Mouse (Mus musculus): Measurements from ENCODE around the gene Sctr. TPM values are rescaled to one million over a fixed set of nuclear protein-coding genes. Genes with fewer than 3 reads are reported as not detected.
A peak's percentile ranks its signal among the peaks of the same experiment; 100 is the strongest.

Gene Sctr
- total RNA-seq, 2 experiments from 2014 or later = not detected

GRCm38 (mm10) chr1:120062231-120062630, 55.5 kb downstream of the Sctr start:
- intact Hi-C loops (cut with DNase I) = no loop called here
- no peak for DNase-seq (ENCODE audit: low spot score)

- intact Hi-C loops (cut with DNase I) = no loop called here
- no peak for DNase-seq (ENCODE audit: low spot score)
Measured at GRCm38 (mm10) chr1:120064036-120064682, 57.5 kb downstream of the Sctr start.

DNA sequence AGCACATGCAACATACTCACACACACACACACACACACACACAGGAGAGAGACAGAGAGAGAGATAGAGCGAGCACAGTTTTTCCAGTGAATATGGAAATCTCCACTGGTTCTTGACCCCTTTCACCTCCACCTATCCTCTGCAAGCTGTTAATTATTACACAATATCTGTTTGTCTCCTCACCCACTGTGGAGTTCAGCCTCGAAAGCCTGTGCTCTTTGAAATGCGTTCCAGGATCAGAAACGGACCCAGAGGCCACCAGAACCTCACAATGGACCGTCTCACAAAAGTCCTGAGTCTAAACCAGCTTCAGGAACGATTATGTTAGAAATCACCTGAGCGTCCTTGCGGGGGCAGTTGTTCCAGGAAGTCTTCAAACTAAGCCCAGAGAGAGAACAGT, 59.5 kb downstream of the Sctr start:
- intact Hi-C loops (cut with DNase I) = no loop called here
- DNase-seq (ENCODE audit: low spot score) = no peak

DNA sequence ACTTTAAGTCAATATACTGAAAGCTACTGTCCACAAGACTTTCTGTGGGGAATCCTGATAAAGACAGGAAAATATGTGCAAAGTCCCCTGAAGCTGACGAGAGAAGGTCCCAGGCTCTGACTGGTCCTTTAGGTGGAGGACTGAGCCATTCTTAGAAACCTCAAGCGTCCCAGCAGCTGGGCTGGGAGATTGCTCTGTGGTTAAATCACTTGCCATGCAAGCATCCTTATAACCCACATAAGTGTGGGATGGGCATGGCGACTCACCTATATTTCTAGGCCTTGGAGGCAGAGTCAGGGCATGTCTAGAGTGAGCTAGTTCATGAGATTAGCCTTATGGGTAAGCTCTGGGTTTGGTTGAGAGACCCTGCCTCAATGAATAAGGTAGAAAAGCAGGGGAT, 59.9 kb downstream of the Sctr start:
- no peak for DNase-seq (ENCODE audit: low spot score)
- intact Hi-C loops (cut with DNase I) = no loop called here

DNA sequence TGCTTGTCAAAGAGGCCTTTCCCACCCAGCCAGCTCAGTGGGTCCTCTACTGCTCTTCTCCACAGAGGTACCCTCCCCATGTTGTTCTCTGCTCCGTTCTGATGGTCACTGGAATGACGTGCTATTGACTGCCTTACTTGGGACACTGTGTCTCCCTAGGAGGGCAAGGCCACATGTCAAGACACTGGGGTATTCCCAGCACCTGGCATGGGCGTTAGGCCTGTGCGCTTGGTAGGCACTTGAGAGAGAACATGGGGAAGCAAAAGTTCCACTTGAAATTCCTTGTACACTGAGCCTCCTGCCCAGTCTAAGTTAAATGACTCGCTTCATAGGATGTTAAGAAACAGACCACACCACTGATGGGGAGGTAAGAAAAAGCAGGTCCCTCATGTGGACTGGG, 62.4 kb downstream of the Sctr start:
- DNase-seq (ENCODE audit: low spot score) = no peak
- intact Hi-C loops (cut with DNase I) = no loop called here

GRCm38 (mm10) chr1:120070168-120070567, 63.5 kb downstream of the Sctr start:
- no peak for DNase-seq (ENCODE audit: low spot score)

DNA sequence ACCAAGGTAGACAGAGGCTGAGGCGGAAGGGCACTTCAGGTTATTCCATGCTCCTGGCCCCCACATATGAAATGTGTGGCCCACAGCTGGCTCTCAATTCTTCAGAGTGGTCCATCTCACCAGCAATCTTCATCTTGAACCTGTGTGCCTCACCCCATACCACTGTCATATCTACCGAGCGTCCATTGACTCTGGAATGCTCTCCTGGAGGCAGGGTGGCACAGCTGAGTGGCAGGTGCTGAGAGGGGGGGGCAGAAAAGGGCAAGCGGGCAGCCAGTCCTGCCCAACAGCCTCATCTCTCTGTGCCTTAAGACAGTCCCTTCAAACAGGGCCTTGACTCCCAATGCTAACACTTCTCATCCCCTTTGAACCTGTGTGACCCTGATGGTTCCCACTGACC, 64.4 kb downstream of the Sctr start:
- no peak for DNase-seq (ENCODE audit: low spot score)
- intact Hi-C loops (cut with DNase I) = no loop called here

More at GRCm38 (mm10) chr1:120070168-120070567, 63.5 kb downstream of the Sctr start:
- intact Hi-C loops (cut with DNase I) = no loop called here

DNA sequence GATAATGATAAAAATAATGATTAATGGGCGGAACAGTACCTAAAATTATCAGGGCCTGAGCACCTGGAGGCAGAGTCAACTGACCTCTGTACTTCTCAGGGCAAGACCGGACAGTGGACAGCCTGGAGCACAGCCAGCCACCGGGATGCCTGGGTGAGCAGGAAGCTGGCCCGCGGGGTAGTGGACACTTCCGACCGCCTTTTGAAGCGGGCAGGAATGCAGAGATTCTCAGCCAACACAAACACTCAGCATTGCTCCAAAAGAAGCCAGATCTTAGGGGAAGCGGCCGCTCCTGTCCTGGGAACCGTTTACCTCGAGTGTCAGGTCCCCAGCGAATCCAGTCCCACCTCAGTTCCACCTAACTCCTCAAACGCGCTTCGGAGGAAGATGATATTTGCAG, 66.2 kb downstream of the Sctr start:
- no peak for DNase-seq (ENCODE audit: low spot score)
- intact Hi-C loops (cut with DNase I) = no loop called here

DNA sequence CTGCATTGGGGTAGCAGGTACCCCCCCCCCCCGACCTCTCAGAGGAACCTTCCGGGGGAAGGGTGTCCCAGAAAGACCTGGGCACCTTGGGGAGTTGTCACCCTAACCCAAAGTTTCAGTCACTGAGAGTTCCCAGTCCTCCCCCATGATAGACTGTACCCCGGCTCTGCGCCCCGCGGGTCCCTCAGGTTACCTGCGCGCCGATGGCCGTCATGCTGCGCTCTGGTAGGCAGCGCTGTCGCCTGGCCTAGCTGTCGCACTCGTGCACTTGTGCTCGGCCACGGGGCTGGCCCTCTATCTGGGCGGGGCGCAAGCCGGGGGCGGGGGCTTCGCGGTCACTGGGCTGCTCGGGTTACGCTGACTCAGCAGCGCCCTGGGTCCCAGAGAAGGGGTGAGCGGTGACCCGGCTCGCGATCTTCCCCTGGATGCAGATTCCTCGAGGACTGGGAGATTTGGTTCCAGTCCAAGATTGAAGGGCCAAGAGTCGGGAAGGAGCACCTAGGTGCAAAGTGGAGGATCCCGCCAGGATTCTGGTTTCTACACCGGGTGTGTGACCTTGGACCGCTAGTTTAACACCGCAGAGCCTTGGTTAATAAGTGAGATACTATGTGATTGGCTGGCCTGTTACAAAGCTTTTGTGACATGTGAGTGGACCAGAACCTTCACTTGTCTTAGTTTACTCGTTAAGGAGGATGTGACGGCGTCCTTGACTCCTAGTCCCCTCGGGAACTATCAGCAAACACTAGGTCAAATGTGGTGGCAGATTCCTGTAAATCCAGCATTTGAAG, 67.0 kb downstream of the Sctr start, which contains the start of gene Tmem37:
Tmem37 (minus strand) TSS at position 556 of the 788 bp plus-strand sequence.
- DNase-seq (ENCODE audit: low spot score) = peak; percentile 57
- intact Hi-C loops (cut with DNase I) = no loop called here

- no peak for DNase-seq (ENCODE audit: low spot score)
- intact Hi-C loops (cut with DNase I) = no loop called here
Measured at GRCm38 (mm10) chr1:120074307-120074702, 67.6 kb downstream of the Sctr start.

GRCm38 (mm10) chr1:120074931-120075330, 68.2 kb downstream of the Sctr start:
- intact Hi-C loops (cut with DNase I) = no loop called here
- DNase-seq (ENCODE audit: low spot score) = no peak

DNA sequence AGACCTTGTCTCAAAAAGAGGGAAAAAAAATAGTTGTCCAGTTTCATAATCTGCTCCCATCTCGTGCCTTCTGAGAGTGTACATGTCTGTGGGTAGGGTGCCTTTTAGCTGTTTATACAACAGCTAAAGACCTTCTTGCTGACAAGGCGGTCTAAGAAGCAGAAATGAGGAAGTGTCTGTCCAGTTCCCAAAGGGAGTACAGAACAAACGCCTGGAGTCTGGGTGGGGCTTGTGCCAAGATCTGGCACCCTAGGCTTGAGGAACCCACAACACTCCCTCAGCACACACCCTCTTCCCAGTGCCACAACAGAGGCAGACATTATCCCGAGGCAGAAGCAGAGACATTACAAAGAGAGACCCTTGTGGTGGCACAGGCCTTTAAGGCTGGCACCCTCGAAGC, 68.8 kb downstream of the Sctr start:
- DNase-seq (ENCODE audit: low spot score) = peak; percentile 7
- intact Hi-C loops (cut with DNase I) = no loop called here

DNA sequence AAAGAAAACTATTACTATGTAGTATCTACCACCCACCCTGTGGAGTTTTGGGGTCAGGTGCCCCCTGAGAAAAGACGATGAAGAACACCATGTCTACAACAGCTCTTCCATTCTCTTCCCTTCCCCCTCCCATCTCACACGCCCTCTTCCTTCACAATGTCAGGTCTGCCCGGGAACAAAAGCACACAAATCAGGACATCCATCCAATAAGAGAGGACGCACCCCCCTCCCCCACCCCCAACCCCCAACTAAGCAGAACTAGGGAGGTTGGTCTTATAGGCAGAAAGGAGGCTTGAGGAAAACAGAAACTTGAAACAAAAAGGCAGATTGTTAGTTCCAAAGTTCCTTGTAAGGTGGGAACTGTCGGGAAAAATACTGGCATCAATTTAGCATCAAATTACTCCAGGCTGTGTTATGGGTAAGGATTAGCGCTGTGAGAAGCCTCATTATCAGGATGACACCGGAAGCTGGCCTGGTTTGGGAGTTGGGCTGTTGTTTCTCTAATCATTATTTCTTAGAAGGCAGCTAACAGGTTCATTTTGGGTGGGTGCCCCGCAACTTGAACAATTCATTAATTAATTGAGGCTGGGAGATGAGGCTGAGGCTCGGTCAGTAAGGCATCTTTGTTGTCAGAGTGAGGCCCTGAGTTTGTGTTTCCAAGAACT, 71.2 kb downstream of the Sctr start:
- no peak for DNase-seq (ENCODE audit: low spot score)
- intact Hi-C loops (cut with DNase I) = no loop called here

DNA sequence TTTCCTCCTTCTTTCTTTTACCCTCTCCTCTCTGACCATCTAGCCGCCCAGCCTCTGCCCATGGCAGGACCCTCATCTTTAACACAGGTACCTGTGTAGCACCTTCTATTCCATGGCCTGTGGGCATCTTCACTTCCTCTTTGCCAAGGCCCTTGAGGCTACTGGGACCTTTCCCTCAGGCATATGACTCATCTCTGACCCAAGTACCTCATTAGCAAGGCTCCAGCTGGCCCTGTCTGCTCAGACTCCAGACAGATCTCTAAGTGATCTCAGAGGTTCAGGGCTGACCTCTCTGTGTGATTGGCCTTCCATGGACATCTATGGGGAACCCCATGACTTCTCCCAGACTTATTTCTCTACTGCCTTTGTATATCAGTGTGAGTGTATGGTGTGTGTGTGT, 73.9 kb downstream of the Sctr start:
- DNase-seq (ENCODE audit: low spot score) = no peak
- intact Hi-C loops (cut with DNase I) = no loop called here

GRCm38 (mm10) chr1:120082957-120083585, 76.4 kb downstream of the Sctr start:
- DNase-seq (ENCODE audit: low spot score) = no peak
- intact Hi-C loops (cut with DNase I) = no loop called here

DNA sequence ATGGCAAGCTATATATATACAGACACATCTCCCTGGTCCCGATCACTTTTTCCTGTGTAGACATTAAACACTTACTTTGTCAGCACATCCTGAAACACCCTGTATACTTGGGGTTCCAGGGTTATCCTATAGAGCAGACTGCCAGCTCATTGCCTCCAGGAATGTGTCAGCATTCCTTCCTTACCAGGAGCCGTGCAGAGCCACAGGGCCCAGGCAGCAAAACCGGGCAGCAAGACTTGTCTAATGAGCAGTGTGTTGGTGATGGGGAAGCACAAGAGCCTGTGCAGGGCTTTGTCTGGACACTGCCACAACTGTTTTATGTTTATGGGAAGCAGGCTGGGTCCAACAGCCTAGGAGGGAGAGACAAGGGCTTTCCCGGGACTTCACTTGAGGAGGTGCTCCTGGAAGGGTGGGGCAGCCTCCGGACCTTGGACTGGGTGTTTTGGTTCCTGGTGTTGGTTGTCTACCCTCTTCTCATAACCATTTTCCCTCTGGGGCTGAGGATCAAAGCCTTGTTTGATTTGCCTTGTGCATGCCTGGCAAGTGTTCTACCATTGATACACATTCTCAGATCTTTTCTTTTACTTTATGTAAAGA, 77.3 kb downstream of the Sctr start:
- intact Hi-C loops (cut with DNase I) = no loop called here
- no peak for DNase-seq (ENCODE audit: low spot score)

DNA sequence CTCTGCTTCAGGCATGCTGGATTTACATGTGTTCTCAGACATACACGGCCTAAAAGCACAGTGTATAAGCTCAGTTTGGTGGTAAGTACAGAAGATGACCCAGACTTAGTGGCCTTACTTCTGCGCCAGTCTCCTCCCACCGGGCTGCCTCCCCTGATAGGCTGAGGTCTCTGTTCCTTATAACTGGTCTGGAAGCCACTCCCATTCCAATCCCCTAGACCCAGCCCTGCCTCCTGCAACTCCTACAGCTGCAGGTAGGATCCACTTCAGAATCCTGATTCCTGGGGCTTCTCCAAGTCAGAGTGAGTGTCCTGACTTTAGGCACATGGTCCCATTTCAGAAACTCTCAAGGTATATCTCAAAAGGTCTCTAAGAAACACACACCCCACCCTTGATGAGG, 79.0 kb downstream of the Sctr start:
- intact Hi-C loops (cut with DNase I) = no loop called here
- no peak for DNase-seq (ENCODE audit: low spot score)

DNA sequence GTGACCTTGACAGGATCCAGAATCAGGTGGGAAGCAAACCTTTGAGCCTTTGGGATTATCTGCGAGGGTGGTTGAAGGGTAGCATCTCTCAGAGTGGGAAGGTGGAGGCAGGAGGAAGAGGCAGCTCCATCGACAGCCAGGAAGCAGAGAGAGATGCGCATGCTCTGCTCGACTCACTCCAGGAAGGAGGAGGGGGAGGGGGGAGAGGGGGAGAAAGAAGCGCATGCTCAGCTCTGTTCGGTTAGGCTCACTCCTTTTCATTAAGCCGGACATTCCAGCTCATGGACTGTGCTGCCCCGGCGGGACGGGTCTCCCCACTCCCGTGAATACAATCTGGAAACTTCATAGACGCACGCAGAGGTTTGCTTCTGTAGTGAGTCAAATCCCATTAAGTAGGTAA, 80.0 kb downstream of the Sctr start:
- no peak for DNase-seq (ENCODE audit: low spot score)

DNA sequence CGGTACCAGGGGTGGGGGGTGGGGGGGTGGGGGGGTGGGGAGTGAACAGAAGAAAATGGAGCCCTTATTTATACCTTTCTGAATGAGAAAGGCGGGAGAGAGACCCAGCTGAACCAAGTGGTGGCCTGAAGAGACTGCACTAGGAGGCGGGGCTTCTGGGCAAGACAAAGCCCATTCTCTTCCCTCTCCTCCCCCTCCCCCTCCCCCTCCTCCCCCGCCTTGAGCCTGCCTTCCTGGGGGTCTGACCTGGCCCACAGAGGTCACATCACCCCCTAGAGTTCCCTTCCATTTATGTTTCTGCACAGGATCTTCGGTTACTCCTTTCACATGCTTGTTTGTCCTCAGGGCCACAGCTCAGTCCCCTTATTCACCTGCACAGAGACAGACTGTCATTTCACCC, 82.5 kb downstream of the Sctr start:
- no peak for DNase-seq (ENCODE audit: low spot score)
- intact Hi-C loops (cut with DNase I) = no loop called here

More for the DNA sequence above, 80.0 kb downstream of the Sctr start:
- intact Hi-C loops (cut with DNase I) = no loop called here

DNA sequence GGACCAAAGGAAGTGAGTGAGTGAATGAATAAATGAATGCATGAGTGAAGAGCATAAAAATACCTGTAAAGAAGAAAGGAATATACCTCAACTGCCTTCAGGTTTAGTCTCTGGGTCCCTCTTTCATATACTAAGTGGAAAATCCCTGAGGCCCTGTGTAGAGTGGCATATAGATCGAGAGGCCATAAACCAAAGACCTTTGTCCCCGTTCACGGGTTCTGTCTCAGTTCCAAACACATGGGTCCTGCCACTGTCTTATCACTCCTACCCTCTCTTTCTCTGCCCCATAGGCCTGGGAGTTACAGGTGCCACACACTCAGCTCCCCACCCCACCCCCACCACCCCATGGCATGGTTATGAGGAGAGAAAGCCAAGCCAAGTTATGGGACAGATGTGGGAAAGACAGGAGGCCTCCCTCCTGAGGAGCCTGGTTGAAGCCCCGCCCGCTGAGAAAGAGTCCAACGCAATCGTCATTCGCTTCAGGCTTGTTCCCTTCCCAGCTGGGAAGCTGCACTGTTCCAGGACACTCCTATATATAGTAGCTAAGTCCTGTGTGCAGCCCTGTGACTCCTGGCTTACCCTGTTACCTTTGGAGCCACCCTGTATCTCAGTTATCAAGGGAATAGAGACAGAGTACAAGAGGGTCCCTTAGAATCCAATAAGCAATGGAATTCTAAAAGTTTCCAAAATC, 84.3 kb downstream of the Sctr start:
- intact Hi-C loops (cut with DNase I) = loop anchor here (10.0 kb wide), 1 partner anchor 266 kb away; no protein-coding TSS in a partner anchor
- no peak for DNase-seq (ENCODE audit: low spot score)
